Mouse (Mus musculus): Measurements from ENCODE around the gene Hoxa2. TPM values are rescaled to one million over a fixed set of nuclear protein-coding genes. Genes with fewer than 3 reads are reported as not detected.
A peak's percentile ranks its signal among the peaks of the same experiment; 100 is the strongest.

Gene Hoxa2
- polyA plus RNA-seq, 1 experiment from 2014 or later, result 9.5 TPM

- Histone ChIP-seq H3K27me3 (ENCODE audit: control insufficient read depth, insufficient read depth, low read depth, low read length) (peaks cover 26% of the 10 kb centered on the region), H3K4me3 (ENCODE audit: low read length) (peak overlapping the region; percentile 58), H3K9ac (ENCODE audit: low read length) (peak overlapping the region; percentile 80), H3K4me2 (ENCODE audit: low read depth, low read length) (peak overlapping the region; percentile 96), H3K27ac (ENCODE audit: low read length) (peak overlapping the region; percentile 96), H3K4me1 (replicated peaks; ENCODE audit: control insufficient read depth, insufficient read depth, low read length) (peaks cover 13% of the 10 kb centered on the region), H3K36me3 (ENCODE audit: control insufficient read depth, insufficient read depth, low read length) (no peaks in the 10 kb centered on the region), H3K9me3 (ENCODE audit: control insufficient read depth, low read length) (no peaks in the 10 kb centered on the region)
- peak; percentile 56 for ATAC-seq (ENCODE audit: low read depth)
- WGBS, result 3% methylated on average over 17 of the region's 17 CpGs
Observed at GRCm38 (mm10) chr6:52163366-52164031, 1.1 kb downstream of the Hoxa2 start.

GRCm38 (mm10) chr6:52162611-52163365 is 1.8 kb downstream of the Hoxa2 start:
- peak overlapping the region; percentile 58 for H3K4me3 ChIP-seq (ENCODE audit: low read length)
- H3K9ac ChIP-seq (ENCODE audit: low read length), result peak overlapping the region; percentile 80
- no peaks in the 10 kb centered on the region for H3K9me3 ChIP-seq (ENCODE audit: control insufficient read depth, low read length)
- H3K4me2 ChIP-seq (ENCODE audit: low read depth, low read length), result peak overlapping the region; percentile 96
- peak overlapping the region; percentile 96 for H3K27ac ChIP-seq (ENCODE audit: low read length)
- peaks cover 27% of the 10 kb centered on the region for H3K27me3 ChIP-seq (ENCODE audit: control insufficient read depth, insufficient read depth, low read depth, low read length)
- H3K4me1 ChIP-seq (replicated peaks; ENCODE audit: control insufficient read depth, insufficient read depth, low read length), result peaks cover 13% of the 10 kb centered on the region
- no peak for ATAC-seq (ENCODE audit: low read depth)
- H3K36me3 ChIP-seq (ENCODE audit: control insufficient read depth, insufficient read depth, low read length), result no peaks in the 10 kb centered on the region
- WGBS, result 8% methylated on average over 14 of the region's 14 CpGs

GRCm38 (mm10) chr6:52162093-52162380 is 2.6 kb downstream of the Hoxa2 start:
- H3K4me1 ChIP-seq (replicated peaks; ENCODE audit: control insufficient read depth, insufficient read depth, low read length), result peaks cover 13% of the 10 kb centered on the region
- H3K4me2 ChIP-seq (ENCODE audit: low read depth, low read length), result peak overlapping the region; percentile 96
- H3K27me3 ChIP-seq (ENCODE audit: control insufficient read depth, insufficient read depth, low read depth, low read length), result peaks cover 33% of the 10 kb centered on the region
- no peaks in the 10 kb centered on the region for H3K36me3 ChIP-seq (ENCODE audit: control insufficient read depth, insufficient read depth, low read length)
- ATAC-seq (ENCODE audit: low read depth), result no peak
- H3K27ac ChIP-seq (ENCODE audit: low read length), result peak overlapping the region; percentile 73
- 4% methylated on average over 1 of the region's 1 CpGs for WGBS
- H3K4me3 ChIP-seq (ENCODE audit: low read length), result peak overlapping the region; percentile 30
- no peaks in the 10 kb centered on the region for H3K9me3 ChIP-seq (ENCODE audit: control insufficient read depth, low read length)
- H3K9ac ChIP-seq (ENCODE audit: low read length), result peak overlapping the region; percentile 11

- H3K9me3 ChIP-seq (ENCODE audit: control insufficient read depth, low read length), result no peaks in the 10 kb centered on the region
- peaks cover 10% of the 10 kb centered on the region for H3K4me1 ChIP-seq (replicated peaks; ENCODE audit: control insufficient read depth, insufficient read depth, low read length)
- peak overlapping the region; percentile 96 for H3K4me2 ChIP-seq (ENCODE audit: low read depth, low read length)
- peak overlapping the region; percentile 98 for H3K27ac ChIP-seq (ENCODE audit: low read length)
- ATAC-seq (ENCODE audit: low read depth), result no peak
- H3K4me3 ChIP-seq (ENCODE audit: low read length), result peak overlapping the region; percentile 80
- H3K27me3 ChIP-seq (ENCODE audit: control insufficient read depth, insufficient read depth, low read depth, low read length), result peaks cover 34% of the 10 kb centered on the region
- 9% methylated on average over 8 of the region's 8 CpGs for WGBS
- peak overlapping the region; percentile 85 for H3K9ac ChIP-seq (ENCODE audit: low read length)
- no peaks in the 10 kb centered on the region for H3K36me3 ChIP-seq (ENCODE audit: control insufficient read depth, insufficient read depth, low read length)
Observed at GRCm38 (mm10) chr6:52161336-52162092, 3.1 kb downstream of the Hoxa2 start.

GRCm38 (mm10) chr6:52160511-52161335 is 3.9 kb downstream of the Hoxa2 start:
- ATAC-seq (ENCODE audit: low read depth), result no peak
- peak overlapping the region; percentile 80 for H3K4me3 ChIP-seq (ENCODE audit: low read length)
- H3K9ac ChIP-seq (ENCODE audit: low read length), result peak overlapping the region; percentile 85
- no peaks in the 10 kb centered on the region for H3K9me3 ChIP-seq (ENCODE audit: control insufficient read depth, low read length)
- peak overlapping the region; percentile 98 for H3K27ac ChIP-seq (ENCODE audit: low read length)
- H3K4me1 ChIP-seq (replicated peaks; ENCODE audit: control insufficient read depth, insufficient read depth, low read length), result peaks cover 10% of the 10 kb centered on the region
- H3K27me3 ChIP-seq (ENCODE audit: control insufficient read depth, insufficient read depth, low read depth, low read length), result peaks cover 38% of the 10 kb centered on the region
- 3% methylated on average over 30 of the region's 30 CpGs for WGBS
- H3K4me2 ChIP-seq (ENCODE audit: low read depth, low read length), result peak overlapping the region; percentile 96
- no peaks in the 10 kb centered on the region for H3K36me3 ChIP-seq (ENCODE audit: control insufficient read depth, insufficient read depth, low read length)

- H3K27me3 ChIP-seq (ENCODE audit: control insufficient read depth, insufficient read depth, low read depth, low read length), result peaks cover 45% of the 10 kb centered on the region
- peak overlapping the region; percentile 98 for H3K27ac ChIP-seq (ENCODE audit: low read length)
- H3K4me3 ChIP-seq (ENCODE audit: low read length), result peak overlapping the region; percentile 80
- no peaks in the 10 kb centered on the region for H3K36me3 ChIP-seq (ENCODE audit: control insufficient read depth, insufficient read depth, low read length)
- WGBS, result 7% methylated on average over 9 of the region's 9 CpGs
- peak overlapping the region; percentile 85 for H3K9ac ChIP-seq (ENCODE audit: low read length)
- H3K4me1 ChIP-seq (replicated peaks; ENCODE audit: control insufficient read depth, insufficient read depth, low read length), result peaks cover 10% of the 10 kb centered on the region
- peak overlapping the region; percentile 96 for H3K4me2 ChIP-seq (ENCODE audit: low read depth, low read length)
- no peak for ATAC-seq (ENCODE audit: low read depth)
- no peaks in the 10 kb centered on the region for H3K9me3 ChIP-seq (ENCODE audit: control insufficient read depth, low read length)
Observed at GRCm38 (mm10) chr6:52159979-52160378, 4.7 kb downstream of the Hoxa2 start.

GRCm38 (mm10) chr6:52159164-52159761 is 5.4 kb downstream of the Hoxa2 start:
- Histone ChIP-seq H3K4me2 (ENCODE audit: low read depth, low read length) (peak overlapping the region; percentile 96), H3K4me3 (ENCODE audit: low read length) (peak overlapping the region; percentile 80), H3K4me1 (replicated peaks; ENCODE audit: control insufficient read depth, insufficient read depth, low read length) (peaks cover 10% of the 10 kb centered on the region), H3K9me3 (ENCODE audit: control insufficient read depth, low read length) (no peaks in the 10 kb centered on the region), H3K27ac (ENCODE audit: low read length) (peak overlapping the region; percentile 98), H3K36me3 (ENCODE audit: control insufficient read depth, insufficient read depth, low read length) (no peaks in the 10 kb centered on the region), H3K9ac (ENCODE audit: low read length) (peak overlapping the region; percentile 85), H3K27me3 (ENCODE audit: control insufficient read depth, insufficient read depth, low read depth, low read length) (peaks cover 52% of the 10 kb centered on the region)
- peak; percentile 24; the same call in 1 of the 2 replicates for ATAC-seq (ENCODE audit: low read depth)
- WGBS, result 3% methylated on average over 12 of the region's 12 CpGs

GRCm38 (mm10) chr6:52158276-52159051 is 6.2 kb downstream of the Hoxa2 start, which contains the start of gene Hoxa1:
Gene Hoxa1 (minus strand): TSS chr6:52158317.
- H3K27ac ChIP-seq (ENCODE audit: low read length), result peak within 1 kb of the TSS; percentile 98
- peak; percentile 88 for ATAC-seq (ENCODE audit: low read depth)
- peaks cover 57% of the 10 kb centered on the region for H3K27me3 ChIP-seq (ENCODE audit: control insufficient read depth, insufficient read depth, low read depth, low read length)
- H3K9ac ChIP-seq (ENCODE audit: low read length), result peak within 1 kb of the TSS; percentile 85
- H3K4me3 ChIP-seq (ENCODE audit: low read length), result peak within 1 kb of the TSS; percentile 80
- H3K4me1 ChIP-seq (replicated peaks; ENCODE audit: control insufficient read depth, insufficient read depth, low read length), result peaks cover 10% of the 10 kb centered on the region
- no peaks in the 10 kb centered on the region for H3K9me3 ChIP-seq (ENCODE audit: control insufficient read depth, low read length)
- peak within 1 kb of the TSS; percentile 96 for H3K4me2 ChIP-seq (ENCODE audit: low read depth, low read length)
- under 1% methylated on average over 45 of the region's 55 CpGs for WGBS
- H3K36me3 ChIP-seq (ENCODE audit: control insufficient read depth, insufficient read depth, low read length), result no peaks in the 10 kb centered on the region

All from lung, embryonic 16.5 days (tissue).